Mouse (Mus musculus) T-helper 17 cell (primary cell): ENCODE measurements at regions not wholly inside any gene's neighbourhood (a gene's known extent, or its start where the extent isn't known, plus 50 kb on each side); places are given as distances from the start of the nearest gene placed in this dataset.

Experiments
- in situ Hi-C, 2 experiments: fragments of 300-600 bp; cut with MboI, MseI; formaldehyde crosslinking; loops; 1 replicate in 1 of 2; 2 replicates in 1 of 2; pipeline ENCODE4 v1.15.1; 2025; ENCODE audit warnings: high pct_unique_total_duplicates in 2 of 2

GRCm38 (mm10) chr9:86219669-86220068, 245.1 kb downstream of the Ube2cbp start:
- in situ Hi-C loops = loop anchor here in 1 of 2 experiments (10.0 kb wide), 2 partner anchors 595 to 1945 kb away; no protein-coding TSS in a partner anchor

GRCm38 (mm10) chr9:86224530-86224929, 240.2 kb downstream of the Ube2cbp start:
- in situ Hi-C loops = loop anchor here in 1 of 2 experiments (10.0 kb wide), 1 partner anchor 590 kb away; no protein-coding TSS in a partner anchor

GRCm38 (mm10) chr9:86230673-86231350, 233.9 kb downstream of the Ube2cbp start:
- in situ Hi-C loops = no loop called here

GRCm38 (mm10) chr9:86231692-86232091, 233.1 kb downstream of the Ube2cbp start:
- in situ Hi-C loops = no loop called here

- in situ Hi-C loops = no loop called here
These were observed 232.6 kb downstream of the Ube2cbp start for GRCm38 (mm10) chr9:86232174-86232573.

GRCm38 (mm10) chr9:86233775-86234174, 231.0 kb downstream of the Ube2cbp start:
- in situ Hi-C loops = no loop called here

GRCm38 (mm10) chr9:86238691-86239090, 226.1 kb downstream of the Ube2cbp start:
- in situ Hi-C loops = no loop called here

- in situ Hi-C loops = no loop called here
These were observed 224.5 kb downstream of the Ube2cbp start for GRCm38 (mm10) chr9:86240287-86240686.

- in situ Hi-C loops = no loop called here
These were observed 223.9 kb downstream of the Ube2cbp start for GRCm38 (mm10) chr9:86240896-86241295.

GRCm38 (mm10) chr9:86250197-86250596, 214.6 kb downstream of the Ube2cbp start:
- in situ Hi-C loops = no loop called here

GRCm38 (mm10) chr9:86251331-86251730, 213.4 kb downstream of the Ube2cbp start:
- in situ Hi-C loops = no loop called here
